Mouse (Mus musculus): Measurements from ENCODE around the gene Top2b. TPM values are rescaled to one million over a fixed set of nuclear protein-coding genes. Genes with fewer than 3 reads are reported as not detected.

The Top2b gene
- polyA plus RNA-seq, 1 experiment from 2014 or later, result 46.5 TPM

DNA sequence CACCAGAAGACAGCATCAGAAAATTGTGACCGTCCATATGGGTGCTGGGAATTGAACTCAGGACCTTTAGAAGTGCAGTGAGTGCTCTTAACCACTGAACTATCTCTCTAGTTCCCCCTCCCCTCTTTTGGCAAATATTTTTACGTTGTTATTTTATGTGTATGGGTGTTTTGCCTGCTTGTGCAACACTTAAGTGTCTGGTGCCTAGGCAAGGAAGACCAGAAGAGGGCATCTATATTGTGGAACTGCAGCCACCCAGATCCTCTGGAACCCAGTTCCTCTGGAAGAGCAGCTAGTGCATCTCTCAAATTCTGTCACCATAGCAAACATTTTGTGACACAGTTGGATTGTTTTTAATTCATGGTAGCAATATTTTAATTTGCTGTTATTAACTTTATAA is 2.0 kb downstream of the Top2b start:
- Histone ChIP-seq H3K4me1 (ENCODE audit: control insufficient read depth in 2 of 2, insufficient read depth in 2 of 2, low read length in 2 of 2) (peaks cover 0 to 18% of the 10 kb centered on the region in 2 experiments; a peak in 3 of 4 replicates), H3K27ac (replicated peaks in 1 of 2; ENCODE audit: control insufficient read depth in 1 of 2, insufficient read depth in 1 of 2, low read depth in 2 of 2, low read length in 2 of 2) (no peak overlapping the region), H3K36me3 (ENCODE audit: control insufficient read depth, insufficient read depth, low read length) (no peaks in the 10 kb centered on the region), H3K9ac (ENCODE audit: low read length) (peak overlapping the region; percentile 99), H3K4me2 (ENCODE audit: low read length) (peak overlapping the region; percentile 84), H3K4me3 (ENCODE audit: control insufficient read depth in 1 of 2, insufficient read depth in 1 of 2, low read depth in 1 of 2, low read length in 2 of 2) (peak overlapping the region in 1 of 2 experiments; percentile 95; a peak in 3 of 4 replicates), H3K27me3 (ENCODE audit: control insufficient read depth, insufficient read depth, low read length) (no peaks in the 10 kb centered on the region), H3K9me3 (ENCODE audit: control insufficient read depth, low read length) (no peaks in the 10 kb centered on the region)
- 48% methylated on average over 2 of the region's 2 CpGs for WGBS
- ATAC-seq (ENCODE audit: insufficient number of reproducible peaks, insufficient read depth, low FRiP score, low read depth), result no peak

DNA sequence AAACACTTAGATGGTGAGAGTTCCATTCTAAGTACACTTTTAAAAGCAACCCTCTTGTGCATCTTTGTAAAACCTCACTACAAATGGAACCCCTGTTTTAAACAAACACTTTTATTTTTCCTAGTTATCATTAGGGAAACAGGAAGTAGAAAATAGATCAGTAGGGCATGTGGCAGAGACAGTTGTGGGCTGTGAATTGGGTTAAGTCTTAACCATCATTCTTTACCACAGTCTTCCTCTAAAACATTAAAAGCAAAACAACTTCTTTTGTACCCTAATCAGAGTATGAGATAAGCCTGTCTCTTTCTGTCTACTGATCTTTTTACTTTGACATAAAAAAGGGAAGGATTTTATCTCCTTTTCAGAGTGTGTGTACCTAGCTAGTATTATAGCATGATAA is 7.8 kb downstream of the Top2b start:
- no peak for ATAC-seq (ENCODE audit: insufficient number of reproducible peaks, insufficient read depth, low FRiP score, low read depth)
- no peak overlapping the region for H3K9ac ChIP-seq (ENCODE audit: low read length)

DNA sequence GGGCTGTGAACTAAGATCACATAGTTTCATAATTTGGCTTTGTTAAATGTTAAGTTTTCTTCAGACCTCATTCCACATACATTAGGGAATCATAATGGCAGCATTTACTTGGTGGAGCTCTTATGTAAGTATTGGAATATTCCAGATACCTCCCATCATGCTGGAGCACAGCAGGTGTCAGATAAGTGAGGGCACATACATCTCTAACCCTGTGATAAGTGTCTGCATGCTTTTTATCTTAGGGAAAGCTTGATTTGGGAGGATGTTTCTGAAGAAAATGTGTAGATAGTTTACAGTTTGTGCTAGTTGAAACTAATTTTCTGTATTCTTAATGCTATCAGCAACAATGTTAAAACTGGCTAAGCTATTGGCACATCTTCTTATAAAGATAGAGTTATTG is 8.2 kb downstream of the Top2b start:
- H3K4me2 ChIP-seq (ENCODE audit: low read length), result no peak overlapping the region
- no peaks in the 10 kb centered on the region for H3K36me3 ChIP-seq (ENCODE audit: control insufficient read depth, insufficient read depth, low read length)
- H3K27ac ChIP-seq (replicated peaks in 1 of 2; ENCODE audit: control insufficient read depth in 1 of 2, insufficient read depth in 1 of 2, low read depth in 2 of 2, low read length in 2 of 2), result no peak overlapping the region
- H3K4me3 ChIP-seq (ENCODE audit: control insufficient read depth in 1 of 2, insufficient read depth in 1 of 2, low read depth in 1 of 2, low read length in 2 of 2), result no peak overlapping the region
- no peaks in the 10 kb centered on the region for H3K27me3 ChIP-seq (ENCODE audit: control insufficient read depth, insufficient read depth, low read length)
- ATAC-seq (ENCODE audit: insufficient number of reproducible peaks, insufficient read depth, low FRiP score, low read depth), result no peak
- no peaks in the 10 kb centered on the region for H3K9me3 ChIP-seq (ENCODE audit: control insufficient read depth, low read length)
- H3K9ac ChIP-seq (ENCODE audit: low read length), result no peak overlapping the region
- H3K4me1 ChIP-seq (ENCODE audit: control insufficient read depth in 2 of 2, insufficient read depth in 2 of 2, low read length in 2 of 2), result peaks cover 0 to 7% of the 10 kb centered on the region in 2 experiments; a peak in 2 of 4 replicates

More for the DNA sequence above, 7.8 kb downstream of the Top2b start:
- no peak overlapping the region for H3K27ac ChIP-seq (replicated peaks in 1 of 2; ENCODE audit: control insufficient read depth in 1 of 2, insufficient read depth in 1 of 2, low read depth in 2 of 2, low read length in 2 of 2)
- no peaks in the 10 kb centered on the region for H3K36me3 ChIP-seq (ENCODE audit: control insufficient read depth, insufficient read depth, low read length)
- no peak overlapping the region for H3K4me2 ChIP-seq (ENCODE audit: low read length)
- H3K4me1 ChIP-seq (ENCODE audit: control insufficient read depth in 2 of 2, insufficient read depth in 2 of 2, low read length in 2 of 2), result peaks cover 0 to 10% of the 10 kb centered on the region in 2 experiments; a peak in 2 of 4 replicates
- no peak overlapping the region for H3K4me3 ChIP-seq (ENCODE audit: control insufficient read depth in 1 of 2, insufficient read depth in 1 of 2, low read depth in 1 of 2, low read length in 2 of 2)
- no peaks in the 10 kb centered on the region for H3K9me3 ChIP-seq (ENCODE audit: control insufficient read depth, low read length)
- no peaks in the 10 kb centered on the region for H3K27me3 ChIP-seq (ENCODE audit: control insufficient read depth, insufficient read depth, low read length)

GRCm38 (mm10) chr14:16379917-16380570 is 15.1 kb downstream of the Top2b start:
- Histone ChIP-seq H3K4me2 (ENCODE audit: low read length) (no peak overlapping the region), H3K27me3 (ENCODE audit: control insufficient read depth, insufficient read depth, low read length) (no peaks in the 10 kb centered on the region), H3K4me1 (ENCODE audit: control insufficient read depth in 2 of 2, insufficient read depth in 2 of 2, low read length in 2 of 2) (peaks cover 0 to 8% of the 10 kb centered on the region in 2 experiments; a peak in 2 of 4 replicates), H3K4me3 (ENCODE audit: control insufficient read depth in 1 of 2, insufficient read depth in 1 of 2, low read depth in 1 of 2, low read length in 2 of 2) (no peak overlapping the region), H3K36me3 (ENCODE audit: control insufficient read depth, insufficient read depth, low read length) (peaks cover 9% of the 10 kb centered on the region; the same call in 1 of the 2 replicates), H3K9ac (ENCODE audit: low read length) (peak overlapping the region; percentile 22; the same call in 1 of the 2 replicates), H3K9me3 (ENCODE audit: control insufficient read depth, low read length) (no peaks in the 10 kb centered on the region), H3K27ac (replicated peaks in 1 of 2; ENCODE audit: control insufficient read depth in 1 of 2, insufficient read depth in 1 of 2, low read depth in 2 of 2, low read length in 2 of 2) (0 out of 4 replicates have a peak overlapping the region, but pooled peaks of 1 of the 2 experiments have one; percentile 39)
- 4% methylated on average over 2 of the region's 2 CpGs for whole genome bisulfite sequencing
- peak; percentile 69; the same call in 1 of the 2 replicates for ATAC-seq (ENCODE audit: insufficient number of reproducible peaks, insufficient read depth, low FRiP score, low read depth)

- no peaks in the 10 kb centered on the region for H3K27me3 ChIP-seq (ENCODE audit: control insufficient read depth, insufficient read depth, low read length)
- H3K9me3 ChIP-seq (ENCODE audit: control insufficient read depth, low read length), result no peaks in the 10 kb centered on the region
- peaks cover 23% of the 10 kb centered on the region for H3K36me3 ChIP-seq (ENCODE audit: control insufficient read depth, insufficient read depth, low read length)
- ATAC-seq (ENCODE audit: insufficient number of reproducible peaks, insufficient read depth, low FRiP score, low read depth), result no peak
- 18% methylated on average over 1 of the region's 1 CpGs for WGBS
- no peak overlapping the region for H3K4me3 ChIP-seq (ENCODE audit: control insufficient read depth in 1 of 2, insufficient read depth in 1 of 2, low read depth in 1 of 2, low read length in 2 of 2)
- H3K4me2 ChIP-seq (ENCODE audit: low read length), result no peak overlapping the region
- H3K9ac ChIP-seq (ENCODE audit: low read length), result no peak overlapping the region
- no peak overlapping the region for H3K27ac ChIP-seq (replicated peaks in 1 of 2; ENCODE audit: control insufficient read depth in 1 of 2, insufficient read depth in 1 of 2, low read depth in 2 of 2, low read length in 2 of 2)
- H3K4me1 ChIP-seq (ENCODE audit: control insufficient read depth in 2 of 2, insufficient read depth in 2 of 2, low read length in 2 of 2), result peaks cover 0 to 7% of the 10 kb centered on the region in 2 experiments; a peak in 2 of 4 replicates
Observed at GRCm38 (mm10) chr14:16384783-16385182, 19.8 kb downstream of the Top2b start.

DNA sequence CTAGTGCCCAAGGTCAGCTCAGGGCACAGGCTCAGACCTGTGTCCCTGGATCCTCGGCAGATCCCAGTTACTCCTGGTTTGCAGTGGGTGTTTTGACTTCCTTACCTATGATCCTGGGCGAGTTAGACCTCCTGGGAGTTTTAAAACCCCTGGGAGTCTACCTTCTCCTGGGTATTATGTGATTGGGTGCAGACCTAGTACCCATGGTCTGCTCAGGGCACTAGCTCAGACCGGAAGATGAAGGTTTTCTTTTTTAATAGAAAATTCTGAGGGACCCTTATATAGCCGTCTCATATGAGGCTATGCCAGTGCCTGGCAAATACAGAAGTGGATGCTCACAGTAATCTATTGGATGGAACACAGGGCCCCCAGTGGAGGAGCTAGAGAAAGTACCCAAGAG is 40.2 kb downstream of the Top2b start:
- 90% methylated on average over 4 of the region's 4 CpGs for WGBS
- Histone ChIP-seq H3K4me3 (ENCODE audit: control insufficient read depth in 1 of 2, insufficient read depth in 1 of 2, low read depth in 1 of 2, low read length in 2 of 2) (no peak overlapping the region), H3K4me2 (ENCODE audit: low read length) (no peak overlapping the region), H3K9me3 (ENCODE audit: control insufficient read depth, low read length) (peaks cover 3% of the 10 kb centered on the region; the same call in 1 of the 2 replicates), H3K27me3 (ENCODE audit: control insufficient read depth, insufficient read depth, low read length) (no peaks in the 10 kb centered on the region), H3K4me1 (ENCODE audit: control insufficient read depth in 2 of 2, insufficient read depth in 2 of 2, low read length in 2 of 2) (no peaks in the 10 kb centered on the region), H3K27ac (replicated peaks in 1 of 2; ENCODE audit: control insufficient read depth in 1 of 2, insufficient read depth in 1 of 2, low read depth in 2 of 2, low read length in 2 of 2) (no peak overlapping the region), H3K9ac (ENCODE audit: low read length) (no peak overlapping the region), H3K36me3 (ENCODE audit: control insufficient read depth, insufficient read depth, low read length) (peaks cover 49% of the 10 kb centered on the region)
- no peak for ATAC-seq (ENCODE audit: insufficient number of reproducible peaks, insufficient read depth, low FRiP score, low read depth)

- peaks cover 68% of the 10 kb centered on the region for H3K36me3 ChIP-seq (ENCODE audit: control insufficient read depth, insufficient read depth, low read length)
Observed at GRCm38 (mm10) chr14:16414163-16414562, 49.2 kb downstream of the Top2b start.

More at GRCm38 (mm10) chr14:16414163-16414562, 49.2 kb downstream of the Top2b start:
- no peak for ATAC-seq (ENCODE audit: insufficient number of reproducible peaks, insufficient read depth, low FRiP score, low read depth)
- Histone ChIP-seq H3K4me2 (ENCODE audit: low read length) (no peak overlapping the region), H3K4me3 (ENCODE audit: control insufficient read depth in 1 of 2, insufficient read depth in 1 of 2, low read depth in 1 of 2, low read length in 2 of 2) (no peak overlapping the region), H3K27me3 (ENCODE audit: control insufficient read depth, insufficient read depth, low read length) (no peaks in the 10 kb centered on the region), H3K9ac (ENCODE audit: low read length) (no peak overlapping the region), H3K27ac (replicated peaks in 1 of 2; ENCODE audit: control insufficient read depth in 1 of 2, insufficient read depth in 1 of 2, low read depth in 2 of 2, low read length in 2 of 2) (no peak overlapping the region), H3K4me1 (ENCODE audit: control insufficient read depth in 2 of 2, insufficient read depth in 2 of 2, low read length in 2 of 2) (no peaks in the 10 kb centered on the region), H3K9me3 (ENCODE audit: control insufficient read depth, low read length) (no peaks in the 10 kb centered on the region)
- 92% methylated on average over 4 of the region's 4 CpGs for WGBS
